Mouse (Mus musculus): ENCODE measurements around the gene Fars2. TPM values are rescaled to one million over a fixed set of nuclear protein-coding genes. Genes with fewer than 3 reads are reported as not detected.
A peak's percentile ranks its signal among the peaks of the same experiment; 100 is the strongest.

Gene Fars2
- polyA plus RNA-seq, 1 experiment from 2014 or later, result 24.6 TPM

DNA sequence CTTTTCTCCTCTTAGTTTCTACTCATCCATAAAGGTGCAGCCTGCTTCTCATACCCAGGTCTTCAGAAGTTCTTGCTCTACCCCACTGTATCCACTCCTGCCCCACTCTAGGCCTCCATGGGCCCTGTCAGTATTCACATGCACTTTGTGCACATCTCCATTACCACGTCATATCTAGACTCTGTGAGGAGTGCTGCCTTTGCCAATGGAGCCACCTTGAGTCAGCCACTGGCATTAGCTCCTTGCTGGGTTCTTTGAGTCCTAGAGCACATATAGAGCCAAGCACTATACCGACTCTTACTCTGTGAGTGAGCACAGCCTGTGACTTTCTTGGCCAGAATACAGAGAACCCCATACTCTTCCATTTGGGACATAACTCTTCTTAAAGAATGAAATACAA lies 159.0 kb downstream of the Fars2 start:
- Histone ChIP-seq H3K9ac (replicated peaks) (no peak overlapping the region), H3K27ac (replicated peaks) (no peak overlapping the region), H3K4me2 (no peak overlapping the region), H3K36me3 (no peaks in the 10 kb centered on the region), H3K4me3 (replicated peaks) (no peak overlapping the region), H3K4me1 (no peaks in the 10 kb centered on the region), H3K27me3 (replicated peaks) (no peaks in the 10 kb centered on the region), H3K9me3 (replicated peaks) (no peaks in the 10 kb centered on the region)
- WGBS, result 90% methylated on average over 2 of the region's 2 CpGs
- ATAC-seq (ENCODE audit: low FRiP score), result no peak

DNA sequence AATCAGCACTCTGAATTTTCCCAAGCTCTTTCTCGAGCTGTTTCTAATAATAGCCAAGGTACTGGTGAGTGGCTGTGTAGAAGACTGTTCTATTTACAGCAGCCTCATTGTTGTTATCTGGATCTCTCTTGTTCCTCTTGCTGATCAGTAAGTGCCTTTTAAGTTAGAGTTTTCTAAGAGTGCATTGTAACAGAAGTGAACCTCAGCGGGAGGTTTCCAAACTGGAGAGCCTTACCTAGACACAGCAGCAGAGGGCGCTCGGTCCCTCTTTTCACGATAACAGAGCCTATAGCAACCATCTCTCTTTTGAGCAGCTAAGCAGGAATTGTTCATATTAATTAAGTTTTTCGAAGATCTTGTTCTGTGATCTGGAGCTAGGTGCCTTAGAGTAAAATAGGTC lies 164.8 kb downstream of the Fars2 start:
- peak; percentile 64; the same call in 1 of the 2 replicates for ATAC-seq (ENCODE audit: low FRiP score)
- H3K9me3 ChIP-seq (replicated peaks), result no peaks in the 10 kb centered on the region
- H3K9ac ChIP-seq (replicated peaks), result no peak overlapping the region
- peak overlapping the region; percentile 77 for H3K27ac ChIP-seq (replicated peaks)
- H3K4me2 ChIP-seq, result peak overlapping the region; percentile 35
- no peaks in the 10 kb centered on the region for H3K36me3 ChIP-seq
- no peak overlapping the region for H3K4me3 ChIP-seq (replicated peaks)
- no peaks in the 10 kb centered on the region for H3K27me3 ChIP-seq (replicated peaks)
- peaks cover 22% of the 10 kb centered on the region for H3K4me1 ChIP-seq
- WGBS, result 3% methylated on average over 6 of the region's 6 CpGs

DNA sequence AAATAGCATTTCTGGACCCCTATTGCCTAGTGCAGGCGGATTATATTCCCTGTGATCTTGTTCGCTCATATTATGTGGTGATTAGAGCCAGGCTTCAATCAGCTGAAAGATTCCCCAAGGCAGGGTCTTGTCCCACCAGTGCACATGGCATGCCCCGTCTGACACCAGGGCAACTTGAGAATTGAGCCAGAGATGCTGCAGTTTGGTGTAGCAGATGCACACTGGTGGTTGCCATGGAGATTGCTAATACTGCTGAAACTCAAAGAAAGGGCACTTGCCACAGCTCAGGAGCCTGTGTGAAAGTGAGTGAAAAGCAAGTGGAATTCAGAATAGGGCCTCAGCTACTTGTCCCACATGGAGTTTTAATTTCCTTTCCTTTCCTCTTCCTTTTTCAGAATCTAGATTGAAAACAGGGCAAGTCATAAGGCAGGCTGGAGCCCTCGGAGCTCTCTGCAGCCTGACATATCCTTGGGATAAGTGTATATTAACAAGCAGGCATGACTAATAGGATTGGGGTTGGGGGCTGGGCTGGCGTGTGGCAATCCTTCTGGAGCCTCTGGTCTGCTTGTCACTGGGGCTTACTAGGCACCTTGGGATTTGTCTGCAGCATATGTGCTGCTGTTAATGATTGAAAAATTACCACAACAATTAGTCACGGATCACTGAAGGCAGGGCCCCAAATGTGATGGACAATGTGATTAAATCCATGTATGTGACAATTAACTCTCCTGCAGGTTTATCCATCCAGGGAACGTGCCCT lies 165.8 kb downstream of the Fars2 start:
- Histone ChIP-seq H3K4me1 (peaks cover 22% of the 10 kb centered on the region), H3K4me2 (peak overlapping the region; percentile 35), H3K9ac (replicated peaks) (peak overlapping the region; percentile 20), H3K27ac (replicated peaks) (peak overlapping the region; percentile 77), H3K4me3 (replicated peaks) (no peak overlapping the region), H3K27me3 (replicated peaks) (no peaks in the 10 kb centered on the region), H3K36me3 (no peaks in the 10 kb centered on the region), H3K9me3 (replicated peaks) (no peaks in the 10 kb centered on the region)
- peak; percentile 87 for ATAC-seq (ENCODE audit: low FRiP score)
- 12% methylated on average over 7 of the region's 7 CpGs for WGBS

DNA sequence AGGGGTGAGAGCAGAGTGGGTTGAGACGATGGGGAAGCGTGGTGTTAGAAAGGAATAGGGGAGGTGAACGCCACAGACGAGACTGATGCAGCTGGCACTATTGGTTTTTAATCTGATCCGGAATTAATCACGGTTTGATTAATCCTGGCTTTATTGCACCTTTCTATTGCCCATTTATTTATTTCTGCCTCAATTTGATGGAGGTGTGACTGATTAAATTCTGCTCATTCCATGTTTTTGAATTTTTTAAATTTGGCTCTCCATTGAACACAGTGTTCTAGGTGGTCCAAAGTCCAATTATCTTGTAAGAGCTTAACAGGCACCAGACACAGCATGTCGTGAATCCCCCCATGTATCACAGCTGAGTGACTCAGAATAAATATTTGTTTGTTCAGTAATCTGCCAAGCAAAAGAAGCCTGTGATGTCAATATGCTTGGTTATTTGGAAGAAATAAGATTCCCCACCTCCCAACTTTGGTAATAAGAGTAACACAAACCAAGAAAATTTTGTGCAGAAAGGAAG lies 166.4 kb downstream of the Fars2 start:
- peak overlapping the region; percentile 20; the same call in 1 of the 2 replicates for H3K9ac ChIP-seq (replicated peaks)
- peak overlapping the region; percentile 77 for H3K27ac ChIP-seq (replicated peaks)
- 16% methylated on average over 7 of the region's 7 CpGs for whole genome bisulfite sequencing
- H3K4me3 ChIP-seq (replicated peaks), result no peak overlapping the region
- no peaks in the 10 kb centered on the region for H3K36me3 ChIP-seq
- H3K4me1 ChIP-seq, result peaks cover 22% of the 10 kb centered on the region
- peak; percentile 77 for ATAC-seq (ENCODE audit: low FRiP score)
- H3K9me3 ChIP-seq (replicated peaks), result no peaks in the 10 kb centered on the region
- peak overlapping the region; percentile 35 for H3K4me2 ChIP-seq
- no peaks in the 10 kb centered on the region for H3K27me3 ChIP-seq (replicated peaks)

DNA sequence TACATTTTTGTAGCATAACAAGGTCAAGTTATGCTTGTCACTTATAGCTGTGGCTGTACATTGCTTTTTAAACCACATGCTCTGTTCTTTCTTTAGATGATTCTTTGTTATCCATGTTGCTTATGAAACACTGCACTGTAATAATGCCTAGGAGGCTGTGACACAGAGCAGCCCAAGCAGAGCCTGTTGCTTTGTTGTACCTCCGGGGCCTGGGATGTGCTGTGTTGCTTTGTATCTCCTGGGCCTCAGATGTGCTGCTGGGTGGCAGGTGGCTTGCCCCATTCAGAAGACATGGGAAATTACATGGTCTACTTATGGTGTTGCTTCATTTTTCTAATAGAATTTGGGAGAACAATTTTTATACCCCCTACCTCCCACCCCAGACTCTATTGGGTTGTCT lies 166.9 kb downstream of the Fars2 start:
- no peak overlapping the region for H3K9ac ChIP-seq (replicated peaks)
- H3K9me3 ChIP-seq (replicated peaks), result no peaks in the 10 kb centered on the region
- no peak overlapping the region for H3K27ac ChIP-seq (replicated peaks)
- no peak overlapping the region for H3K4me2 ChIP-seq
- WGBS, result 15% methylated on average over 1 of the region's 1 CpGs
- ATAC-seq (ENCODE audit: low FRiP score), result no peak
- H3K4me3 ChIP-seq (replicated peaks), result no peak overlapping the region
- H3K27me3 ChIP-seq (replicated peaks), result no peaks in the 10 kb centered on the region
- H3K36me3 ChIP-seq, result no peaks in the 10 kb centered on the region
- peaks cover 22% of the 10 kb centered on the region for H3K4me1 ChIP-seq

DNA sequence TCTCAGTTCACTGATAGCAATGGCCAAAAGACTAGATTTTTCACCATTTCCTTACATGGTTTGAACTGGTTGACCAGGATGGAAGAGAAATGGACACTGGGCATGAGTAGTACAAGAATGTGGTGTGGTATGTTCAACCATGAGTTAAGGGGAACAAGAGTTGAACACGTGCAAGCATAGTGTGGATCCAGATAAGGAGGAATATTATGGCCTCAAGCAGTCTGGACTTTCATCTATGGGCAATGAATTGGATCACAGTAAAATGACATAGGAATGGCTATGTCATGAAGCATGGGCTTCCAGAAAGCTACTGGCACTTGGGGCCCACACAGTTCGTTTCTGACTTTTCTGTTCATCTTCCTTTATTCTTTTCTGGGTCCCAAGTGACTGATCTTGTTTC lies 168.0 kb downstream of the Fars2 start:
- H3K9me3 ChIP-seq (replicated peaks), result no peaks in the 10 kb centered on the region
- no peak overlapping the region for H3K9ac ChIP-seq (replicated peaks)
- H3K27me3 ChIP-seq (replicated peaks), result no peaks in the 10 kb centered on the region
- H3K4me2 ChIP-seq, result no peak overlapping the region
- 84% methylated on average over 2 of the region's 2 CpGs for WGBS
- no peak for ATAC-seq (ENCODE audit: low FRiP score)
- H3K4me3 ChIP-seq (replicated peaks), result no peak overlapping the region
- H3K36me3 ChIP-seq, result no peaks in the 10 kb centered on the region
- H3K27ac ChIP-seq (replicated peaks), result no peak overlapping the region
- peaks cover 22% of the 10 kb centered on the region for H3K4me1 ChIP-seq

DNA sequence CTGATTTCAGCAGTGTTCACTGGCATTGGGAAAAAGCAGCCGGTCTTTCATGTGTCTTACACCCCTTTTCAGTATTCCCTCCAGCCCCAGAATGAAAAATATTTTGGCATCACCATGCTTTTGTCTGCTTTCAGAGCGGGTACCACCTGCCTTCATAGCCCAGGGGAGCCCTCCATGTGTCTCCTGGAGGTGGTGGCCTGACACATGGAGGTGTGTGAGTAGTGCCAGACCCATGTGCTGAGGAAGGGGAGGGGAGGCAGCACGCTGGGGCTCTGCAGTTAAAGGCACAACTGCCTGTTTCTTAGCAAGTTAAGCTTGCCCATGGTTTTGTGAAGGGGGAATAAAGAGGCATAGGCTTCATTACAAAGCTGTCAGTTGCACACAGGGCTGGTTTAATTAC lies 176.3 kb downstream of the Fars2 start:
- Histone ChIP-seq H3K27ac (replicated peaks) (peak overlapping the region; percentile 33; the same call in 1 of the 2 replicates), H3K4me3 (replicated peaks) (no peak overlapping the region), H3K27me3 (replicated peaks) (no peaks in the 10 kb centered on the region), H3K4me1 (peaks cover 23% of the 10 kb centered on the region), H3K9me3 (replicated peaks) (no peaks in the 10 kb centered on the region), H3K4me2 (no peak overlapping the region), H3K9ac (replicated peaks) (no peak overlapping the region), H3K36me3 (no peaks in the 10 kb centered on the region)
- 44% methylated on average over 3 of the region's 3 CpGs for WGBS
- 0 out of 2 replicates have a peak, but pooled peaks have one; percentile 51 for ATAC-seq (ENCODE audit: low FRiP score)

DNA sequence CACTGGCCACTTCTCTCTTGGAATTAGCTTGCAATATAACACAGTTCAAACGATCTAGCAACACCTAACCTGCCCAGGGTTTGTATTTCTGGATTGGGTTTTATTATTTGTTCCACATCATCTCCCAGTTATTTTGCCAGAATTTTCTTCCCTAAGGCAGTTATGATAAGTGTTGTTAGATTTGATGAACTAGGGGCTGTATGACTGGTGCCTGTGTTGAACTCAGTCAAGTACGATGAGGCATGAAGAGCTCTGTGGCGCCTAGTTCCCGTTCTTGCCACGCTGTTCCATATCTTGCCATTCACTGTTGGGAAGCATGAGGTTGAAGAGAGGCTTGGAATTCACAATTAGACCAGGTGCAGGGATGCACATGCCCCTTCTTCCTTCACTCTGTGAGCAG lies 177.3 kb downstream of the Fars2 start:
- Histone ChIP-seq H3K27me3 (replicated peaks) (no peaks in the 10 kb centered on the region), H3K9ac (replicated peaks) (no peak overlapping the region), H3K4me3 (replicated peaks) (no peak overlapping the region), H3K36me3 (no peaks in the 10 kb centered on the region), H3K4me1 (peaks cover 23% of the 10 kb centered on the region), H3K27ac (replicated peaks) (no peak overlapping the region), H3K4me2 (no peak overlapping the region), H3K9me3 (replicated peaks) (no peaks in the 10 kb centered on the region)
- ATAC-seq (ENCODE audit: low FRiP score), result no peak
- WGBS, result 81% methylated on average over 5 of the region's 5 CpGs

DNA sequence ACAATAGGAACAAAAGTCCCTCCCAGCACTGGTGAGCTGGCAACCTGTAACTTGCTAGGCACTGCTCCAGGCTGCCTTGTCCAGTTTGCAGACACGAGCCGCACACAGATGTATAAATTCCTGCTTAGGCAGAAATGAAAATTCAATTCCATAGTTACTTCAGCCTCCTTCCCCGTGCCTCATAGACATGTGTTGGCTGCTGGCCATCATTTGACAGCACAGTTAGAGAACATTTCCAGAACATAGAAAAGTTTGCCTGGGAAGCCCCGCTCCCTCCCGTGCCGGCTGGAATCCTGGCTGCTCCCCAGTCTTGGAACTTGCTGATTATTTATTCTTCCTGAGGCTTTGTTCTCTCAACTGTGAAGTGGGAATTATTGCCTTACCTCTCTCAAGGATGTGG lies 178.6 kb downstream of the Fars2 start:
- H3K4me2 ChIP-seq, result no peak overlapping the region
- H3K9ac ChIP-seq (replicated peaks), result no peak overlapping the region
- no peak for ATAC-seq (ENCODE audit: low FRiP score)
- no peaks in the 10 kb centered on the region for H3K9me3 ChIP-seq (replicated peaks)
- WGBS, result 35% methylated on average over 6 of the region's 6 CpGs
- peak overlapping the region; percentile 41; the same call in 1 of the 2 replicates for H3K27ac ChIP-seq (replicated peaks)
- no peak overlapping the region for H3K4me3 ChIP-seq (replicated peaks)
- H3K27me3 ChIP-seq (replicated peaks), result no peaks in the 10 kb centered on the region
- H3K4me1 ChIP-seq, result peaks cover 23% of the 10 kb centered on the region
- H3K36me3 ChIP-seq, result no peaks in the 10 kb centered on the region

DNA sequence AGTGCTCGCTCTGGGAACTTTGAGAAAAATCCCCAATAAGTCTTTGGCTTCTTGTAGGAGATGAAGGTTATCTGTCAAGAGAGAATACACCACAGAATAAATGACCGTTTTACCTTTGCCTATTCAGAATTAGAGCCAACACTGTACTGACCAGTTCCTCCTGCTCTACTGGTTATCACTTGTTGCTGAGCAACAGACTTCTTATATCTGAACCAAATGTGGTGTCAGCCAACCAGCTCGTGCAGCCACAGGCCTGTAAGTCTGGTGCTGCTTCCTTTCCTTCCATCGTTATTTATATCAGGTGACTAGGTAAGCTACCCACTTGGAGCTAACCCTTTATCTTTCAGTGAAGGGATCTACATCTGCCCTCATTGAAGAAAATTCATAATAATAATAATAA lies 179.4 kb downstream of the Fars2 start:
- Histone ChIP-seq H3K27me3 (replicated peaks) (no peaks in the 10 kb centered on the region), H3K27ac (replicated peaks) (no peak overlapping the region), H3K36me3 (no peaks in the 10 kb centered on the region), H3K4me3 (replicated peaks) (no peak overlapping the region), H3K9me3 (replicated peaks) (no peaks in the 10 kb centered on the region), H3K9ac (replicated peaks) (no peak overlapping the region), H3K4me2 (no peak overlapping the region), H3K4me1 (peaks cover 23% of the 10 kb centered on the region)
- 84% methylated on average over 4 of the region's 4 CpGs for WGBS
- ATAC-seq (ENCODE audit: low FRiP score), result no peak

DNA sequence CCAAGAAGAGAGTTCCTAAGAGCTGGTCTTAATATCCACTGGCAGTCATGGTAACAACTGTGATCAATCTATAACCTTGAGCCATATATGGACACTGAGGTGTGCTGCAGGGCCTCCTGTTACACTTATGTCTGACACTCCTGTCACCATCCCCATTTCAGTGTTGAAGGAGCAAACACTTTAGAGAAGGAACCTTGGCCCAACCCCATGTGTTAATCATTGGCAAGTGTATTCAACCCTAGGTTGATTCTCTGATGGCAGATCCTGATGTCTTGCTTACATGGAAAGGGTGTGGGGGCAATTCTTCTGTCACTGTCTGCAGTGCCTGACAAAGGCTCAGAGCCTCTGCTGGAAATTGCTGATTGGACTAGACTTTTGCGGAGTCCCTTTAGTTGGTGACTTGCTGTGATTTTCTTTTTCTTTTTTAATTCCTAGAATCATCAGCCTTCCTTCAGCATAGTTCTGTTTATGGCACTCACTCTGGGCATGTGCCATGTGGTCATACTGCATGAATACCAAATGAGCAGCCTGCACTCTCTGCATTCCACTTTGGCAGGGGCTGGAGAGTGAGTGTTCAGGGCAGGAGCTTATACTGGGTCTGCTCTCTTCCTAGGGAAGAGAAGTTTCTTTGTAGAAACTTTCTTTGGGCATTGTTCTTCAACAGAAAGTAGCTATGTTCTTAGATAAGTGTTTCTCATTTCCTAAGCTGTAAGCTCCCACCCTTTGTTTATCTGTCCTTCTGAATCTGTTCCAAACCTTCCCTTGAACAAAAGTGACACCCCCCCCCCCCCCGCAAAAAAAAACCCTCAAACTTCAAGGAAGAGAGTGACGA lies 181.0 kb downstream of the Fars2 start:
- Histone ChIP-seq H3K27ac (replicated peaks) (no peak overlapping the region), H3K9ac (replicated peaks) (no peak overlapping the region), H3K27me3 (replicated peaks) (no peaks in the 10 kb centered on the region), H3K4me2 (no peak overlapping the region), H3K4me1 (peaks cover 28% of the 10 kb centered on the region), H3K36me3 (no peaks in the 10 kb centered on the region), H3K9me3 (replicated peaks) (no peaks in the 10 kb centered on the region), H3K4me3 (replicated peaks) (no peak overlapping the region)
- no peak for ATAC-seq (ENCODE audit: low FRiP score)
- 64% methylated on average over 3 of the region's 3 CpGs for WGBS

DNA sequence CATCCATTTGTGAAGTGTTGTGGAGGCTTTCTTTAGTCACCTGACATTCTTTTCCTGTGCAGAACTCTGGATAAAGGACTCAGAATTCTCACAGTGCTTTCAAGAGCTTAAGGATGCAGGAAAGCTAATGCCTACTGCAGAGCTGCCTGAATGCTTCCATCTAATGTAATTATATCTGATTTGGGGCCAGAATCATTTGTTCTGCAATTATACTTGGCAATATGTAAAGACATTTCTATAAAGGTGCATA lies 181.5 kb downstream of the Fars2 start:
- peaks cover 24% of the 10 kb centered on the region for H3K4me1 ChIP-seq
- no peak overlapping the region for H3K4me3 ChIP-seq (replicated peaks)
- no peak for ATAC-seq (ENCODE audit: low FRiP score)
- no peak overlapping the region for H3K9ac ChIP-seq (replicated peaks)
- no peaks in the 10 kb centered on the region for H3K27me3 ChIP-seq (replicated peaks)
- H3K4me2 ChIP-seq, result no peak overlapping the region
- H3K36me3 ChIP-seq, result no peaks in the 10 kb centered on the region
- H3K27ac ChIP-seq (replicated peaks), result no peak overlapping the region
- H3K9me3 ChIP-seq (replicated peaks), result no peaks in the 10 kb centered on the region
